Mouse (Mus musculus) hindbrain, embryonic 16.5 days (tissue): ENCODE measurements around the gene Cnn1. TPM values are rescaled to one million over a fixed set of nuclear protein-coding genes. Genes with fewer than 3 reads are reported as not detected.
A peak's percentile ranks its signal among the peaks of the same experiment; 100 is the strongest.
"Not testable (repeated sequence)": the region's sequence is repeated elsewhere in the genome, so short reads cannot be mapped to it uniquely, and the experiment has no call there.

ENCODE experiments used
- ATAC-seq: fragments of 200-750 bp; cut with Nextera tagmentation; 2 replicates; pipeline ENCODE4 v1.8.0; 2017; ENCODE audit warnings: moderate TSS enrichment, moderate library complexity
- H3K27ac ChIP-seq: fragments of 300-500 bp; sonication (generic); 2 replicates; pipeline ENCODE4 v1.5.1; 2014; ENCODE audit warnings: low read depth, mild to moderate bottlenecking, control low read depth, low read length, moderate library complexity
- H3K27me3 ChIP-seq: fragments of 300-500 bp; sonication (generic); replicated peaks from 2 replicates; pipeline ENCODE4 v1.6.1; 2014; ENCODE audit warnings: low read length; ENCODE audit not compliant: control insufficient read depth, insufficient read depth
- H3K36me3 ChIP-seq: fragments of 300-500 bp; sonication (generic); 2 replicates; pipeline ENCODE4 v1.6.1; 2014; ENCODE audit warnings: mild to moderate bottlenecking, low read length, moderate library complexity, mixed read lengths; ENCODE audit not compliant: control insufficient read depth, insufficient read depth
- H3K4me1 ChIP-seq: fragments of 300-500 bp; sonication (generic); 2 replicates; pipeline ENCODE4 v1.6.1; 2014; ENCODE audit warnings: low read depth, low read length; ENCODE audit not compliant: control insufficient read depth, insufficient read depth
- H3K4me2 ChIP-seq: fragments of 300-500 bp; sonication (generic); 2 replicates; pipeline ENCODE4 v1.6.1; 2014; ENCODE audit warnings: mild to moderate bottlenecking, low read length, control low read depth, moderate library complexity
- H3K4me3 ChIP-seq: fragments of 300-500 bp; sonication (generic); 2 replicates; pipeline ENCODE4 v1.5.1; 2014; ENCODE audit warnings: mild to moderate bottlenecking, low read length, control low read depth, moderate library complexity
- H3K9ac ChIP-seq: fragments of 300-500 bp; sonication (generic); 2 replicates; pipeline ENCODE4 v1.6.1; 2014; ENCODE audit warnings: low read depth, mild to moderate bottlenecking, control low read depth, low read length, moderate library complexity
- H3K9me3 ChIP-seq: fragments of 300-500 bp; sonication (generic); 2 replicates; pipeline ENCODE4 v1.6.1; 2014; ENCODE audit warnings: mild to moderate bottlenecking, low read length, moderate library complexity; ENCODE audit not compliant: control insufficient read depth
- WGBS: fragments of 180-500 bp; shearing (Covaris S2); extraction: QIAGEN DNeasy Blood & Tissue Kit; methylation state at CpG from one replicate; pipeline ENCODE4 v1.1.7; 2014; 5-methylcytosine and 5-hydroxymethylcytosine counted together
- polyA plus RNA-seq: library from polyadenylated mRNA; unstranded; fragments of >200 nt; fragmentation: Nextera tagmentation; extraction: Ambion mirVana; gene quantifications from 2 replicates; pipeline ENCODE4 v1.2.1, GENCODE M21; 2015

Cnn1 gene
- polyA plus RNA-seq, 1 experiment from 2014 or later = 0.93 TPM

- 71% methylated on average over 4 of the region's 4 CpGs for WGBS
- Histone ChIP-seq H3K27ac (peak overlapping the region; percentile 97; the same call in 1 of the 2 replicates), H3K27me3 (no peaks in the 10 kb centered on the region)
Observed at GRCm38 (mm10) chr9:22069881-22070553, 29.0 kb upstream of the Cnn1 start.

GRCm38 (mm10) chr9:22070791-22071573 is 28.0 kb upstream of the Cnn1 start, which contains the start of the genes Gm49318 and Zfp653:
Gene Gm49318 (minus strand): TSS chr9:22071259.
Gene Zfp653 (minus strand): TSS chr9:22071376.
- WGBS = 1% methylated on average over 67 of the region's 87 CpGs
- Histone ChIP-seq H3K4me2 (peak within 1 kb of the TSS; percentile 71), H3K36me3 (peaks cover 4% of the 10 kb centered on the region; the same call in 1 of the 2 replicates), H3K4me1 (peaks cover 14% of the 10 kb centered on the region), H3K9me3 (no peaks in the 10 kb centered on the region), H3K27me3 (no peaks in the 10 kb centered on the region), H3K9ac (peak within 1 kb of the TSS; percentile 91), H3K27ac (peak within 1 kb of the TSS; percentile 97), H3K4me3 (peak within 1 kb of the TSS; percentile 75)
- peak; percentile 97 for ATAC-seq

More at GRCm38 (mm10) chr9:22069881-22070553, 29.0 kb upstream of the Cnn1 start:
- Histone ChIP-seq H3K4me1 (peaks cover 14% of the 10 kb centered on the region), H3K4me3 (peak overlapping the region; percentile 75), H3K9ac (peak overlapping the region; percentile 91), H3K4me2 (peak overlapping the region; percentile 71), H3K36me3 (peaks cover 9% of the 10 kb centered on the region), H3K9me3 (no peaks in the 10 kb centered on the region)
- ATAC-seq = peak; percentile 13

GRCm38 (mm10) chr9:22072276-22072675 is 26.7 kb upstream of the Cnn1 start:
- Histone ChIP-seq H3K4me2 (no peak overlapping the region), H3K9ac (no peak overlapping the region), H3K4me1 (peaks cover 14% of the 10 kb centered on the region), H3K36me3 (peaks cover 4% of the 10 kb centered on the region; the same call in 1 of the 2 replicates), H3K27me3 (no peaks in the 10 kb centered on the region), H3K9me3 (no peaks in the 10 kb centered on the region), H3K27ac (no peak overlapping the region), H3K4me3 (no peak overlapping the region)
- no peak for ATAC-seq
- 94% methylated on average over 4 of the region's 4 CpGs for WGBS

GRCm38 (mm10) chr9:22075778-22076177 is 23.2 kb upstream of the Cnn1 start:
- H3K9me3 ChIP-seq, H3K36me3 ChIP-seq, H3K4me2 ChIP-seq, H3K4me1 ChIP-seq, H3K4me3 ChIP-seq, H3K9ac ChIP-seq, ATAC-seq, H3K27ac ChIP-seq, H3K27me3 ChIP-seq: not testable (repeated sequence)
- 80% methylated on average over 5 of the region's 5 CpGs for WGBS

- WGBS = 95% methylated on average over 23 of the region's 23 CpGs
- Histone ChIP-seq H3K4me1 (peaks cover 4% of the 10 kb centered on the region; the same call in 1 of the 2 replicates), H3K4me3 (no peak overlapping the region), H3K9me3 (no peaks in the 10 kb centered on the region), H3K9ac (no peak overlapping the region), H3K27me3 (no peaks in the 10 kb centered on the region), H3K27ac (no peak overlapping the region), H3K4me2 (no peak overlapping the region), H3K36me3 (peaks cover 4% of the 10 kb centered on the region)
- no peak for ATAC-seq
Observed at GRCm38 (mm10) chr9:22076223-22076622, 22.8 kb upstream of the Cnn1 start.

GRCm38 (mm10) chr9:22084667-22085021 is 14.4 kb upstream of the Cnn1 start:
- H3K36me3 ChIP-seq = 0 out of 2 replicates have a peak, but pooled peaks cover 2% of the 10 kb centered on the region
- H3K27me3 ChIP-seq = no peaks in the 10 kb centered on the region
- WGBS = 31% methylated on average over 4 of the region's 4 CpGs
- H3K4me2 ChIP-seq = peak overlapping the region; percentile 76
- H3K4me3 ChIP-seq = peak overlapping the region; percentile 82
- no peak for ATAC-seq
- H3K4me1 ChIP-seq = peaks cover 9% of the 10 kb centered on the region
- no peaks in the 10 kb centered on the region for H3K9me3 ChIP-seq
- peak overlapping the region; percentile 73 for H3K27ac ChIP-seq
- H3K9ac ChIP-seq = peak overlapping the region; percentile 80

GRCm38 (mm10) chr9:22085022-22085834 is 13.8 kb upstream of the Cnn1 start, which contains the start of gene Ecsit:
Gene Ecsit (minus strand): TSS chr9:22085438.
- no peaks in the 10 kb centered on the region for H3K9me3 ChIP-seq
- peak within 1 kb of the TSS; percentile 77 for H3K27ac ChIP-seq
- H3K9ac ChIP-seq = peak within 1 kb of the TSS; percentile 80
- H3K36me3 ChIP-seq = no peaks in the 10 kb centered on the region
- H3K4me3 ChIP-seq = peak within 1 kb of the TSS; percentile 82
- peak; percentile 99 for ATAC-seq
- peaks cover 9% of the 10 kb centered on the region for H3K4me1 ChIP-seq
- no peaks in the 10 kb centered on the region for H3K27me3 ChIP-seq
- WGBS = under 1% methylated on average over 48 of the region's 48 CpGs
- peak within 1 kb of the TSS; percentile 76 for H3K4me2 ChIP-seq

- H3K4me1 ChIP-seq = peaks cover 9% of the 10 kb centered on the region
- H3K4me2 ChIP-seq = peak overlapping the region; percentile 68
Observed at GRCm38 (mm10) chr9:22086012-22086411, 13.0 kb upstream of the Cnn1 start.

More at GRCm38 (mm10) chr9:22086012-22086411, 13.0 kb upstream of the Cnn1 start:
- 78% methylated on average over 6 of the region's 6 CpGs for WGBS
- Histone ChIP-seq H3K9me3 (no peaks in the 10 kb centered on the region), H3K36me3 (no peaks in the 10 kb centered on the region), H3K9ac (peak overlapping the region; percentile 80), H3K27ac (no peak overlapping the region), H3K4me3 (peak overlapping the region; percentile 82), H3K27me3 (no peaks in the 10 kb centered on the region)
- no peak for ATAC-seq
